8 mouse cellular contexts compared by ENCODE assay signal in genomic region chr1:78203622-78204211, GRCm38 (mm10). TPM values are rescaled to one million over a fixed set of nuclear protein-coding genes. Genes with fewer than 3 reads are reported as not detected.
DNase-seq lines count a peak whose midpoint lies in the region; ATAC-seq and TF ChIP-seq lines count a peak whose summit lies in the region.

No protein-coding gene starts in this region.

- H3K27me3 ChIP-seq in thymus, adult 2 months (ENCODE audit: control insufficient read depth, insufficient read depth, low read length) = peaks cover 14% of the 10 kb centered on the region
- H3K27me3 ChIP-seq in limb, embryonic 10.5 days (ENCODE audit: low read depth, poor library complexity, severe bottlenecking) = peaks cover 99% of the 10 kb centered on the region
- H3K27me3 ChIP-seq in neural tube, embryonic 12.5 days (replicated peaks) = peaks cover 80% of the 10 kb centered on the region

- H3K4me3 ChIP-seq in thymus, adult 2 months (ENCODE audit: control insufficient read depth, insufficient read depth, low read length) = peak overlapping the region; percentile 7; the same call in 1 of the 2 replicates
- H3K4me3 ChIP-seq in limb, embryonic 10.5 days = peak overlapping the region; percentile 31
- H3K4me3 ChIP-seq in neural tube, embryonic 12.5 days = peak overlapping the region; percentile 31

- no peaks in the 10 kb centered on the region for H3K9me3 ChIP-seq in limb, embryonic 10.5 days (replicated peaks)
- no peaks in the 10 kb centered on the region for H3K9me3 ChIP-seq in neural tube, embryonic 12.5 days

- ATAC-seq in neural tube, embryonic 12.5 days (ENCODE audit: low FRiP score, low read depth) = peak; percentile 74

- no peaks in the 10 kb centered on the region for H3K36me3 ChIP-seq in thymus, adult 2 months (ENCODE audit: control insufficient read depth, insufficient read depth, low read length)
- no peaks in the 10 kb centered on the region for H3K36me3 ChIP-seq in limb, embryonic 10.5 days
- H3K36me3 ChIP-seq in neural tube, embryonic 12.5 days = no peaks in the 10 kb centered on the region

- DNase-seq in adrenal gland, adult (ENCODE audit: inconsistent age in 2 of 2, low spot score in 1 of 2) = peak; percentile 26 to 75
- DNase-seq in adrenal gland, adult 8-10 months = no peak
- no peak for DNase-seq in thymus, adult 2 months
- DNase-seq in thymus, postnatal 4 days = no peak
- DNase-seq in limb, embryonic 10.5 days (ENCODE audit: low spot score) = peak; percentile 62
- DNase-seq in thymus, postnatal 25 days = no peak
- DNase-seq in layer of hippocampus, postnatal 36 days = no peak

- peak overlapping the region; percentile 56 for H3K4me2 ChIP-seq in neural tube, embryonic 12.5 days (replicated peaks)

- no peaks in the 10 kb centered on the region for H3K4me1 ChIP-seq in thymus, adult 2 months (replicated peaks; ENCODE audit: control insufficient read depth, insufficient read depth, low read length)
- peaks cover 16% of the 10 kb centered on the region for H3K4me1 ChIP-seq in limb, embryonic 10.5 days
- peaks cover 29% of the 10 kb centered on the region for H3K4me1 ChIP-seq in neural tube, embryonic 12.5 days

- no peak overlapping the region for H3K27ac ChIP-seq in thymus, adult 2 months (ENCODE audit: control insufficient read depth, insufficient read depth, low read length)
- H3K27ac ChIP-seq in limb, embryonic 10.5 days = no peak overlapping the region
- no peak overlapping the region for H3K27ac ChIP-seq in neural tube, embryonic 12.5 days

- no peak for TF ChIP-seq CTCF in thymus, adult 2 months (IDR thresholded peaks at IDR 0.05; ENCODE audit: borderline replicate concordance, control insufficient read depth, extremely low read depth, insufficient read depth, low read length, poor library complexity)

- peak overlapping the region; percentile 4 for H3K9ac ChIP-seq in neural tube, embryonic 12.5 days

- WGBS in thymus, adult 2 months = 2% methylated on average over 33 of the region's 33 CpGs
- WGBS in limb, embryonic 10.5 days = under 1% methylated on average over 33 of the region's 33 CpGs
- 1% methylated on average over 33 of the region's 33 CpGs for WGBS in neural tube, embryonic 12.5 days

- TF ChIP-seq POLR2A in thymus, adult 2 months (IDR thresholded peaks at IDR 0.05; ENCODE audit: control insufficient read depth, extremely low read depth, insufficient read depth, low read length, poor library complexity) = no peak

RNA-seq across cellular contexts. Expression of gene Pax3, which starts 6.8 kb away (rescaled TPM):
- total RNA-seq in adrenal gland, adult 8-10 months (2022) = not detected
- polyA plus RNA-seq in thymus, adult 2 months (2012; rRNA removed) = 0.09 and 0.11 TPM in 2 replicates
- 11.5 and 12.6 TPM in 2 replicates for polyA plus RNA-seq in limb, embryonic 10.5 days (2016; fragmentation: Nextera tagmentation; extraction: Ambion mirVana)
- 44.6 and 45.4 TPM in 2 replicates for polyA plus RNA-seq in neural tube, embryonic 12.5 days (2016; fragmentation: Nextera tagmentation; extraction: Ambion mirVana)
- not detected for total RNA-seq in layer of hippocampus, postnatal 36 days (2021)

Comparison
In these comparisons a context has a peak if more than half of its experiments do, and no peak if none do; other contexts are left out.
1. DNase-seq: peak in adrenal gland, adult (2 of 2) and limb, embryonic 10.5 days (single experiment); none in adrenal gland, adult 8-10 months (single experiment), thymus, adult 2 months (single experiment), thymus, postnatal 4 days (single experiment), thymus, postnatal 25 days (single experiment) and layer of hippocampus, postnatal 36 days (0 of 2).
2. RNA of gene Pax3, which starts 6.8 kb away (polyA plus RNA-seq): 44.6 to 45.4 TPM in neural tube, embryonic 12.5 days and 11.5 to 12.6 TPM in limb, embryonic 10.5 days; 0.09 to 0.11 TPM in thymus, adult 2 months; every median in the first group is over 10 times any median in the second.
3. Peak in every context shown above with its lines, with median percentiles within 50 percentile points of each other: H3K4me3 ChIP-seq.